Mouse (Mus musculus): ENCODE results near the gene Sh3bp5l.

DNA sequence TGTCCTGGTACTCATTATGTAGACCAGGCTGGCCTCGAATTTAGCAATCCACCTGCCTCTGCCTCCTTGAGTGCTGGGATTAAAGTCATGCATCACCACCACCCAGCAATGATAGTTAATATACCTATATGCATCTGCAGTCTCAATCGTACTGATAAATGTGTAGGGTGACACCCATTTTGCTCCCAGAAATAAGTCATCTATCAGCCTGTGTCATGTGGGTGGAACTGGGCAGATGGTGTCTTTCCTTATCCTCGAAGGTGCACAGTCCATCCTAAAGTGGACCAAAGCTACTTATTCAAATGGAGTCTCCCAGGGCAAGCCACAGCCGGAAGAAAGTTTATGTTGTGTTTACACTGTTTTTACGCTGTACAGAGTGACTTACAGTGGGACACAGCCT is 20.7 kb downstream of the Sh3bp5l start:
- TF ChIP-seq CHD2 (IDR thresholded peaks at IDR 0.05; ENCODE audit: low read length) = no peak
- TF ChIP-seq POLR2A (IDR thresholded peaks at IDR 0.05; ENCODE audit: control insufficient read depth in 1 of 2, insufficient read depth in 1 of 2, low read depth in 1 of 2, low read length in 2 of 2, poor library complexity in 1 of 2) = no peak
- no peak for TF ChIP-seq TBP (IDR thresholded peaks at IDR 0.05; ENCODE audit: low read depth, low read length)
- no peak for TF ChIP-seq MYC (IDR thresholded peaks at IDR 0.05; ENCODE audit: low read depth, low read length)
- no peak for TF ChIP-seq E2F4 (IDR thresholded peaks at IDR 0.05; ENCODE audit: borderline replicate concordance, low read depth, low read length)
- TF ChIP-seq GATA1 (IDR thresholded peaks at IDR 0.05; ENCODE audit: low read depth, low read length) = no peak
- no peak for TF ChIP-seq MEF2A (IDR thresholded peaks at IDR 0.05; ENCODE audit: extremely low read depth, insufficient replicate concordance, low read depth, low read length, poor library complexity, severe bottlenecking)
- no peak for TF ChIP-seq POLR2AphosphoS2 (IDR thresholded peaks at IDR 0.05; ENCODE audit: low read length)
